Mouse (Mus musculus): ENCODE results near the gene Pf4.

DNA sequence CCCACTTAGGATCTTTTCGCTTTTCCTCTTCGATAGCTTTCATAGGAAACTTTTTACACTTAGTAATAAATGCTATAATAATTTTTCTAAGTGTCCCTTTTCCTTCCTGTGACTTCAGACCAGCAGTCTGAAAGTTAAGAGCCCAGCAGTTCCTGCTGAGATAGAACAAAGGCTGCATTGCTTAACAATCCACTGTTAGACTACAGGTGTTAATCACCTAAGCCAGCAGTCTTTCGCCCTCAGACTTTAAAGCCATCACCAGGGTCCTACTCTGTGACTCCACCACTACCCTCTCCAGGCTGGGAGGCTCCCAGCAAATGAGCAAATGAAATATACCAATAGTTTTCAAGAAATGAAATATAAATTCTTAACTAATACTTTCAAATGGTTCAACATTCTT, 44.0 kb upstream of the Pf4 start:
- no peak for TF ChIP-seq CTCF (IDR thresholded peaks at IDR 0.05; ENCODE audit: insufficient read depth, low read depth, low read length)
- no peak for TF ChIP-seq POLR2A (IDR thresholded peaks at IDR 0.05; ENCODE audit: insufficient read depth, low read depth, low read length)
